Mouse (Mus musculus): ENCODE data around the gene Ganc. TPM values are rescaled to one million over a fixed set of nuclear protein-coding genes. Genes with fewer than 3 reads are reported as not detected.

Ganc gene
- polyA plus RNA-seq, 1 experiment from 2014 or later, result 10.7 TPM

Other genes with a start within 250 kb of the Ganc start
- gene Ehd4, start 249.3 kb upstream of the Ganc start, polyA plus RNA-seq (2015; fragmentation: Nextera tagmentation; extraction: Ambion mirVana), result 9.8 and 11.3 TPM in 2 replicates
- 0.27 and 0.47 TPM in 2 replicates for gene Pla2g4e, start 158.6 kb upstream of the Ganc start, polyA plus RNA-seq (2015; fragmentation: Nextera tagmentation; extraction: Ambion mirVana)
- not detected in 2 replicates for gene Pla2g4d, start 114.7 kb upstream of the Ganc start, polyA plus RNA-seq (2015; fragmentation: Nextera tagmentation; extraction: Ambion mirVana)
- not detected in 2 replicates for gene Pla2g4f, start 89.7 kb upstream of the Ganc start, polyA plus RNA-seq (2015; fragmentation: Nextera tagmentation; extraction: Ambion mirVana)
- 37.3 and 44.4 TPM in 2 replicates for gene Vps39, start 50.8 kb upstream of the Ganc start, polyA plus RNA-seq (2015; fragmentation: Nextera tagmentation; extraction: Ambion mirVana)
- 7.4 and 9.0 TPM in 2 replicates for gene Tmem87a, start 217 bp downstream of the Ganc start, polyA plus RNA-seq (2015; fragmentation: Nextera tagmentation; extraction: Ambion mirVana)
- 1.6 and 1.7 TPM in 2 replicates for gene Capn3, start 52.1 kb downstream of the Ganc start, polyA plus RNA-seq (2015; fragmentation: Nextera tagmentation; extraction: Ambion mirVana)
- gene Zfp106, start 159.9 kb downstream of the Ganc start, polyA plus RNA-seq (2015; fragmentation: Nextera tagmentation; extraction: Ambion mirVana), result 48.4 and 54.2 TPM in 2 replicates
- gene Snap23, start 163.8 kb downstream of the Ganc start, polyA plus RNA-seq (2015; fragmentation: Nextera tagmentation; extraction: Ambion mirVana), result 21.5 and 25.0 TPM in 2 replicates
- gene Haus2, start 205.5 kb downstream of the Ganc start, polyA plus RNA-seq (2015; fragmentation: Nextera tagmentation; extraction: Ambion mirVana), result 33.5 and 38.4 TPM in 2 replicates
- gene Lrrc57, start 205.6 kb downstream of the Ganc start, polyA plus RNA-seq (2015; fragmentation: Nextera tagmentation; extraction: Ambion mirVana), result 34.5 and 37.2 TPM in 2 replicates
- 3.1 and 3.8 TPM in 2 replicates for gene Stard9, start 225.2 kb downstream of the Ganc start, polyA plus RNA-seq (2015; fragmentation: Nextera tagmentation; extraction: Ambion mirVana)